Mouse (Mus musculus) cerebellum, adult 9-11 months (tissue): ENCODE results near the gene Nrxn1.
A peak's percentile ranks its signal among the peaks of the same experiment; 100 is the strongest.

Experiments
- DNase-seq: peaks from one replicate; pipeline ENCODE4 v3.0.0; 2022

Gene Nrxn1

DNA sequence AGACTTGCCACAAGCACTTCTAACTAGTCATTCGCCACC is at the start of gene Nrxn1:
Gene Nrxn1 (minus strand): TSS at position 30 of the 39 bp plus-strand sequence.
- DNase-seq: no peak

- DNase-seq: no peak
These were observed 44.0 kb upstream of the Nrxn1 start for GRCm38 (mm10) chr17:91136859-91137258.

DNA sequence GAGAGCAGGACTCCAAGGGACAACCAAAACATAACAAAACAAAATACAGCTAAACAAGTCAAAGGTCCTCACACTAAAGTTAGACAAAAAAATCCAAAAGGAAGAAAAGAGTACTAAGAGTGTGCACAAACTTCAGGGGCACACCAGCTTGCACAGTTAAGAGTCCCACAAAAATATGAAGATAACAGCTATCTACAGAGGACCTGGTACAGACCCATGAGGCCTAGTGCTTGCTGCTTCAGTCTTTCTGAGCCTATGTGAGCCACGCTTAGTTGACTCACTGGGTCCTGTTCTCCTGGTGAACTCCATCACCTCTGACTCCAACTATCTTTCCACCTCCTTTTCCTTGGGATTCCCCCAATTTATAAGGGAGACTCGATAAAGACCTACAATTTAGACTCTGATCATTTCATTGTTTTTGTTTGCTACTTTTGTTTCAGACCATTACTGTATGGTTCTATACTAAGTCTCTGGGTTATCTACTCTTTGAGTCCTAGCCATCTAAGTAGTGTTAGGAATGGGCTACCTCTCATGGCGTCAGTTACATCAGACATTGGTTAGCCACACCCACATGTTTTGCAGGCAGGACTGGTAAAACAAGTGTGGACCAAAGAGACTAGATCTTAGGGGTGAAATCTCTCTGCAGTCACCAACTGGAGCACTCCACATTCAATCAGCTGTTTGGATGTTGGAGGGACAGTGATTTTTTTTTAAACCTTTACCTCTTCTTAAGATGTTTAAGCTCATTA is 20.2 kb upstream of the Nrxn1 start:
- DNase-seq: no peak

GRCm38 (mm10) chr17:91112085-91112484 is 19.2 kb upstream of the Nrxn1 start:
- DNase-seq: no peak

- peak; percentile 69 for DNase-seq
These were observed 407 bp upstream of the Nrxn1 start for GRCm38 (mm10) chr17:91093081-91093875.

- peak; percentile 93 for DNase-seq
These were observed 340 bp downstream of the Nrxn1 start for GRCm38 (mm10) chr17:91092421-91093041.

- DNase-seq: peak; percentile 50
These were observed 2.2 kb downstream of the Nrxn1 start for GRCm38 (mm10) chr17:91090631-91091030.

- DNase-seq: peak; percentile 53
These were observed 3.9 kb downstream of the Nrxn1 start for GRCm38 (mm10) chr17:91088991-91089390.

GRCm38 (mm10) chr17:91088037-91088715 is 4.7 kb downstream of the Nrxn1 start:
- DNase-seq: peak; percentile 55

DNA sequence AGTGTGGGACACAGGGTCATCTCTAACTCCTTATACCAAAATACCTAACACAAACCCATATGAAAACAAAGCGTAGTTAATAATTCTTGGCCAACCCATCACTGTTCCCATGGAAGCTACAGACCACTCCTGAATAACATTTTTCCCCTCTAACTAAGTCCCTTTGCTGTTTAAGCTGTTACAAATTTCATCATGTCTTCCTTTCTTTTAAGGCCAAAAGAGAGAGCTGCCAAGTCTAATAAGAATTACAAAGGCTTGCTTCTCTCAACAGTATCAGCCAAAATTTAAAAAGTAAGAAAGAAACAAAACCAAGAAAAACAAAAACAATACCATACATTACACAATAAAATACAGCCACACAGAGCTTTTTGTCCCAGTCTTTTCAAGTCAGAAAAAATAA is 6.5 kb downstream of the Nrxn1 start:
- no peak for DNase-seq

GRCm38 (mm10) chr17:91085416-91085815 is 7.5 kb downstream of the Nrxn1 start:
- no peak for DNase-seq

DNA sequence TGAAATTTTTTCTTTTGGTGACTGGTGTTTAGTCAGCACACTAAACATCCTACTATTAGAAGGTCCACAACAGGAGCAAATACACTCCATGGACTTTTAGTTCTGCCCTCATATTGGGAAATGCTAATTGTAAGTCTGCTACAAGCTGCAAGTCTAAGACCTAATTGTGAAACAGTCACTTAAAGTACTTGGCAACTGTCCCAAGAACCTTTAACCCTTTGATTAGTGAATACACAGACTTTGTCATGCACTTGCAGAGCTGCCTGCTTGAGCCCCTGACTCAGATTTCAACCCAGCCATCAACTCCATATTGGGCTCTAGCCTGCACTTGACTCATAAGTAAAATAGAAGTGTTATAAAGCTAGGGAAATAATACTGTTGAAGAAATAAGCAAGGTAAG is 13.8 kb downstream of the Nrxn1 start:
- no peak for DNase-seq

GRCm38 (mm10) chr17:91074780-91075179 is 18.1 kb downstream of the Nrxn1 start:
- no peak for DNase-seq

GRCm38 (mm10) chr17:91033466-91033865 is 59.4 kb downstream of the Nrxn1 start:
- DNase-seq: no peak

DNA sequence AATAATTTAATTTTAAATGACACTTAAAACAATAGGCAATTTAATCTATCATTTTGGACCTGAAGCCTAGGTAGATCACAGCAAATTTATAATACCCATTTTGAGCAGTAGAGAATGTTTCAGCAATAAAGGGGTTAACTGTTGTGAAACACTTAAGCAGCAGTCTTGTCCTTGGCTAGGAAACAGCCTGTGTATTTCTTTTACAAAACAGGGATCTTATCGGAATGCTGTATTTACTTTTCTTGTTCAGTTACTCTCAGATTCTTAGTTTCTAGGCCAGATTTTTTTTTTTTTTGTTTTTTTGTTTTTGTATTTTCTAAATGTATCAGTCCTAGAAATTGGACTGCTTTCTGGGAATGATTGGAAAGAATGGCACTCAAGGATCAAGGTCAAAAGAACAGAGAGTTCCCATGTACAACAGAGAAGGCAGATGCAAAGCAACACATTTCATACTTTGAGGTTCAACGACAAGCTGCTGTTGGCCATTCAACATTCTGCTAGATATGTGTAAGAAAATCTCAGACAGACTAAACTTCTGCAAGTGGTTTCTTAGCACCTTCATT is 67.7 kb downstream of the Nrxn1 start:
- no peak for DNase-seq

GRCm38 (mm10) chr17:91007385-91008089 is 85.3 kb downstream of the Nrxn1 start:
- DNase-seq: no peak

DNA sequence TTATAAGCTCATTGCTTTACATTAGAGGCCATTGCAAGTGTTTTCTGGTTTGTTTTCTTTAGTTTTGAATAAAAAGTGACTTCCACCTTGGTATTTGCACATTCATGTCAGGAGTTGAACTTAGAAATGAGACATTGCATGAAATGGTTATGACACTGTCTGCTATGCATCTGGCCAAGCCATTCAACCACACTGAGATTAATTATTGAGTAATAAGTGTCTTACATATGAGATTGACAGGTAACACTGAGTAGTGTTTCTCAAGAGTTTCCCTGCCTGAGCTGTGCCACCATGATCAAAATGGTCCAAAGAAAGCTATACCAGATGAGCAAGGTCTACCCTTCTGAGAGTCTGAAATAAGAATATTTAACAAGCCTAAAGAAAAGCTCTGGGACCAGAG is 92.5 kb downstream of the Nrxn1 start:
- DNase-seq: no peak

DNA sequence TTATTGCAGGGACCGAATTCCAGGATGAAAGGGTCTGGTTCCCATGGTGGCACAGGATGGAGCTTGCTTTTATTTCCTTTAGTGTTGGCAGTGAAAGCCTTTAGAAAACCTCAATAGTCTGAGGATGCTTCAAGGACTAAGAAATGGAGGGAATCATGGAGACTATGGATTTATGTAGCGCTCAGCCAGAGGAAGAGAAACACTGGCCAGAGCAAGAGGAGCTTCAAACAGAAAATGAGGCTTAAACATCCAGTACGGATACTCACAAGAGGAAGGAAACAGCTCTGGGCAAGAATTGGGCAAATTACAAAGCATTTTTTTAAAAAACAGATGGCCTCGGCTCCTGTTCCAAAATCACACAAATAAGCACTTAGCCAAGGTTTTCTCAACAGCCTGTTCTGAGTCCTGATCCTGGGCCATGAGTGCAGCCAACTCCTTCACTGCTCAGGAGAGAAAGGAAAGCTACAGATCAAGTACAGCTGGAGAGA is 93.2 kb downstream of the Nrxn1 start:
- peak; percentile 88 for DNase-seq

GRCm38 (mm10) chr17:90997714-90998113 is 95.2 kb downstream of the Nrxn1 start:
- no peak for DNase-seq

DNA sequence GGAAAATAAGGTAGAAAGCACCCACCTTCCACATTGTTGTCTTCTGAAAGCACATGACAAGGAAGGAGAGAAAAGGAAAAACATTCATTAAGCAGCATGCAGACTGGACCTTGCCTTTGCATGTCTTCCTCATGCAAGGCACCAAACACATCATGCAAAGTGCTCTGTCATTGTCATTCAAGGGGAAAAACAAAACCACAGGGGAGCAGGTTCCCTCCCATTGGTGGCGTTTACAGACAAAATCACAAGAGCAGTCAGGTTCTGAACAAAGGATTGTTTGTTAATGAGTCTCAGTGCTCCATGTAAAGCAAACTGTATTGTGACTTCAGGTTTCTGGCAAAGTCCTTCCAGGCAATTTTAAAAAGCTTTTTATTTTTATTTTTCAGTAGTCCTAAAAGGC is 97.4 kb downstream of the Nrxn1 start:
- DNase-seq: no peak

GRCm38 (mm10) chr17:90994247-90994646 is 98.6 kb downstream of the Nrxn1 start:
- no peak for DNase-seq

DNA sequence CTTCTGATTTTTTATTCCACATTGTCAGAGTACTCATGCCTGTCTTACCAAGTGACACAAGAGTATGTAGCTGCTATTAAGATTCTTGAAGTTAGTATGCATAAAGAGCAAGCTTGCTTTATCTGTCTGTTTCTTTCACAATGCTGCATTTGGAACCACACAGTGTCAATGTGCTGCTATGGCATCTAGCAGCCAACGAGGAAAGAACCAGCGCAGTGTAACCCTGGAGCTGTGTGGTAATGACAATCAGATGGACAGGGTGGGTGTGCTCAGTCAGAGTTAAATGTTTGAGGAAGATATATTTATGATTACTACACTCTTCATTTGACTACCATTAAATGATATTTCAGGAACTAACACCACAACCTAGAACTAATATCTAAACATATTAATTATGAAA is 102.1 kb downstream of the Nrxn1 start:
- no peak for DNase-seq
